Mouse (Mus musculus): ENCODE data around the gene Pea15a.

DNA sequence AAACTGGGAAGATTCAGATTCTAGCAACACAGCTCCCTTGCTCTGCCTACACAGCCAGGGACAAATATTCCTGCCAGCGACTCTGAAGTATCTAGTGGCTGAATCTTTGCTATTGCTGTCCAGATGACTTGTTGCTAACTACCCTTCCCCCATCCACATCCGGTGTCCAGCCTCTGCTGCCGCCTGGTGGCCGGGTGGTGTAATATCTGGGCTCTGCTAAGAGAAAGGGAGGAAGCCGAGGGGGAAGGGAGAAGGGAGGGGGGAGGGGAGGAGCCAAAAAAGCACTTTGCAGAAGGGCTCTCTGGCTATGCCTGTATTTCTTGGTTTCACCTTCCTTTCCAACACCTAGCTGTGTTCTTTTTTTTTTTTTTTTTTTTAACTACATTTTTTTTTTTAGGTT, 10.5 kb upstream of the Pea15a start:
- TF ChIP-seq CTCF (IDR thresholded peaks at IDR 0.05; ENCODE audit: insufficient read depth, low read depth, low read length) = peak; percentile 91
- no peak for TF ChIP-seq POLR2A (IDR thresholded peaks at IDR 0.05; ENCODE audit: insufficient read depth, low read depth, low read length)

All from olfactory bulb, adult 2 months (tissue).